In genomic region chr3:73708410-73708714, GRCm38 (mm10) we compare ENCODE assay signal across 9 mouse cellular contexts. TPM values are rescaled to one million over a fixed set of nuclear protein-coding genes. Genes with fewer than 3 reads are reported as not detected.
A peak's percentile ranks its signal among the peaks of the same experiment; 100 is the strongest.
DNase-seq lines count a peak whose midpoint lies in the region; ATAC-seq and TF ChIP-seq lines count a peak whose summit lies in the region.
"Had no signal": no experiment of that assay in that cellular context is flagged by ENCODE, and none has a peak within 500 bp of the region (broad histone marks: within the 10 kb centered on the region; RNA-seq: fewer than 3 reads in every experiment).

Gene Bche (minus strand): TSS chr3:73708415.

- TF ChIP-seq CTCF in heart, adult 2 months (IDR thresholded peaks at IDR 0.05), result no peak

- H3K36me3 ChIP-seq in heart, adult 2 months (ENCODE audit: control insufficient read depth, insufficient read depth, low read length), result no peaks in the 10 kb centered on the region
- no peaks in the 10 kb centered on the region for H3K36me3 ChIP-seq in embryonic facial prominence, embryonic 14.5 days (ENCODE audit: control insufficient read depth, insufficient read depth, low read length)
- no peaks in the 10 kb centered on the region for H3K36me3 ChIP-seq in hindbrain, embryonic 11.5 days (ENCODE audit: control insufficient read depth, insufficient read depth, low read length)
- H3K36me3 ChIP-seq in midbrain, embryonic 13.5 days, result no peaks in the 10 kb centered on the region

- 8% methylated on average over 10 of the region's 10 CpGs for WGBS in heart, adult 2 months
- WGBS in embryonic facial prominence, embryonic 14.5 days, result 12% methylated on average over 10 of the region's 10 CpGs
- WGBS in hindbrain, embryonic 11.5 days, result 21% methylated on average over 10 of the region's 10 CpGs
- 22% methylated on average over 10 of the region's 10 CpGs for WGBS in midbrain, embryonic 13.5 days

- no peak for ATAC-seq in embryonic facial prominence, embryonic 14.5 days (ENCODE audit: low read depth)
- no peak; the same call in 1 of the 2 replicates for ATAC-seq in hindbrain, embryonic 11.5 days (ENCODE audit: low FRiP score)
- no peak for ATAC-seq in midbrain, embryonic 13.5 days

- no peaks in the 10 kb centered on the region for H3K4me1 ChIP-seq in heart, adult 2 months (ENCODE audit: control insufficient read depth, insufficient read depth, low read length)
- no peaks in the 10 kb centered on the region for H3K4me1 ChIP-seq in embryonic facial prominence, embryonic 14.5 days (ENCODE audit: control insufficient read depth, insufficient read depth, low read length)
- H3K4me1 ChIP-seq in hindbrain, embryonic 11.5 days (replicated peaks; ENCODE audit: control insufficient read depth, insufficient read depth, low read length), result no peaks in the 10 kb centered on the region
- peaks cover 6% of the 10 kb centered on the region for H3K4me1 ChIP-seq in midbrain, embryonic 13.5 days (replicated peaks)

- no peaks in the 10 kb centered on the region for H3K27me3 ChIP-seq in heart, adult 2 months (ENCODE audit: control insufficient read depth, insufficient read depth, low read length)
- no peaks in the 10 kb centered on the region for H3K27me3 ChIP-seq in embryonic facial prominence, embryonic 14.5 days (replicated peaks; ENCODE audit: control insufficient read depth, insufficient read depth, low read length)
- no peaks in the 10 kb centered on the region for H3K27me3 ChIP-seq in hindbrain, embryonic 11.5 days (ENCODE audit: control insufficient read depth, insufficient read depth, low read length)
- H3K27me3 ChIP-seq in midbrain, embryonic 13.5 days, result no peaks in the 10 kb centered on the region

- no peaks in the 10 kb centered on the region for H3K9me3 ChIP-seq in embryonic facial prominence, embryonic 14.5 days (ENCODE audit: control insufficient read depth, low read length)
- no peaks in the 10 kb centered on the region for H3K9me3 ChIP-seq in hindbrain, embryonic 11.5 days (ENCODE audit: control insufficient read depth, low read length)
- H3K9me3 ChIP-seq in midbrain, embryonic 13.5 days, result no peaks in the 10 kb centered on the region

- no peaks in the 10 kb centered on the region for H3K79me2 ChIP-seq in heart, adult 2 months (replicated peaks; ENCODE audit: control insufficient read depth, insufficient read depth, low read length)

- no peak for TF ChIP-seq EP300 in heart, adult 2 months (IDR thresholded peaks at IDR 0.05; ENCODE audit: insufficient read depth, low read depth, low read length)

- peak within 1 kb of the TSS; percentile 57 for H3K9ac ChIP-seq in heart, adult 2 months (ENCODE audit: low read depth, low read length)
- H3K9ac ChIP-seq in embryonic facial prominence, embryonic 14.5 days (ENCODE audit: low read depth, low read length), result peak within 1 kb of the TSS; percentile 60
- H3K9ac ChIP-seq in hindbrain, embryonic 11.5 days (ENCODE audit: low read depth, low read length), result peak within 1 kb of the TSS; percentile 50; the same call in 1 of the 2 replicates
- H3K9ac ChIP-seq in midbrain, embryonic 13.5 days (replicated peaks), result peak within 1 kb of the TSS; percentile 46

- intact Hi-C loops in heart, adult 2 months (cut with DNase I), result no loop called here

- H3K27ac ChIP-seq in heart, adult 2 months, result peak within 1 kb of the TSS; percentile 69
- no peak within 1 kb of the TSS for H3K27ac ChIP-seq in embryonic facial prominence, embryonic 14.5 days (replicated peaks; ENCODE audit: low read depth, low read length)
- H3K27ac ChIP-seq in hindbrain, embryonic 11.5 days (ENCODE audit: low read depth, low read length), result no peak within 1 kb of the TSS
- no peak within 1 kb of the TSS for H3K27ac ChIP-seq in midbrain, embryonic 13.5 days

- H3K4me2 ChIP-seq in embryonic facial prominence, embryonic 14.5 days (ENCODE audit: low read depth, low read length), result peak within 1 kb of the TSS; percentile 63
- peak within 1 kb of the TSS; percentile 47 for H3K4me2 ChIP-seq in hindbrain, embryonic 11.5 days (replicated peaks; ENCODE audit: low read depth, low read length)
- H3K4me2 ChIP-seq in midbrain, embryonic 13.5 days (replicated peaks), result peak within 1 kb of the TSS; percentile 67

- DNase-seq in heart, adult 2 months, result no peak
- no peak for DNase-seq in heart, adult 9 months (ENCODE audit: low spot score in 2 of 2)
- no peak for DNase-seq in embryonic facial prominence, embryonic 14.5 days (ENCODE audit: low spot score)
- DNase-seq in hindbrain, embryonic 11.5 days (ENCODE audit: low spot score), result no peak
- no peak for DNase-seq in cerebellum, postnatal 4 days (ENCODE audit: low spot score in 2 of 2)
- no peak for DNase-seq in testis, postnatal 10 days (ENCODE audit: low spot score)
- DNase-seq in Muller cell, postnatal 12 days (ENCODE audit: inconsistent ontology term), result no peak

- TF ChIP-seq POLR2A in heart, adult 2 months (IDR thresholded peaks at IDR 0.05; ENCODE audit: insufficient read depth, low read depth, low read length), result no peak

- H3K4me3 ChIP-seq in heart, adult 2 months, result peak within 1 kb of the TSS; percentile 55
- H3K4me3 ChIP-seq in embryonic facial prominence, embryonic 14.5 days (ENCODE audit: low read depth, low read length), result peak within 1 kb of the TSS; percentile 49
- H3K4me3 ChIP-seq in hindbrain, embryonic 11.5 days (ENCODE audit: low read depth, low read length), result peak within 1 kb of the TSS; percentile 37
- H3K4me3 ChIP-seq in midbrain, embryonic 13.5 days (replicated peaks), result peak within 1 kb of the TSS; percentile 44

RNA-seq across cellular contexts. Expression of gene Bche, which starts in this region (rescaled TPM):
- total RNA-seq in heart, adult 2 months (2021), result 10 to 100 TPM; 11.9 to 14.1 TPM
- polyA plus RNA-seq in heart, adult 2 months (2012; rRNA removed), result 4.0 and 6.7 TPM in 2 replicates
- 7.2 TPM in 2 replicates for polyA plus RNA-seq in embryonic facial prominence, embryonic 14.5 days (2014; fragmentation: Nextera tagmentation; extraction: Ambion mirVana)
- 2.1 and 3.5 TPM in 2 replicates for polyA plus RNA-seq in hindbrain, embryonic 11.5 days (2014; fragmentation: Nextera tagmentation; extraction: Ambion mirVana)
- polyA plus RNA-seq in midbrain, embryonic 13.5 days (2015; fragmentation: Nextera tagmentation; extraction: Ambion mirVana), result 1.2 and 1.6 TPM in 2 replicates
- total RNA-seq: common myeloid progenitor, adult 5-6 weeks had no signal
